Mouse (Mus musculus): ENCODE results near the gene Mat2a. TPM values are rescaled to one million over a fixed set of nuclear protein-coding genes. Genes with fewer than 3 reads are reported as not detected.

Mat2a gene
- 503 and 527 TPM in 2 replicates for polyA plus RNA-seq (2014; fragmentation: Nextera tagmentation; extraction: Ambion mirVana)

GRCm38 (mm10) chr6:72439355-72440185 is at the start of gene Mat2a:
Gene Mat2a (minus strand): TSS chr6:72439558.
- DNase-seq (ENCODE audit: low spot score) (peak; percentile 93), ATAC-seq (replicated peaks; ENCODE audit: insufficient number of reproducible peaks, low FRiP score, low TSS enrichment, low read depth) (peak; percentile 89)
- H3K4me2 ChIP-seq (ENCODE audit: low read depth, low read length), result peak within 1 kb of the TSS; percentile 72
- no peaks in the 10 kb centered on the region for H3K9me3 ChIP-seq (replicated peaks; ENCODE audit: control insufficient read depth, low read length)
- H3K27me3 ChIP-seq (ENCODE audit: control insufficient read depth, insufficient read depth, low read length), result no peaks in the 10 kb centered on the region
- WGBS, result under 1% methylated on average over 74 of the region's 77 CpGs
- peak within 1 kb of the TSS; percentile 99 for H3K4me3 ChIP-seq (ENCODE audit: low read depth, low read length)
- peak within 1 kb of the TSS; percentile 100 for H3K27ac ChIP-seq (replicated peaks; ENCODE audit: low read depth, low read length)
- 0 out of 2 replicates have a peak, but pooled peaks cover 2% of the 10 kb centered on the region for H3K4me1 ChIP-seq (ENCODE audit: control insufficient read depth, insufficient read depth, low read length)
- H3K36me3 ChIP-seq (replicated peaks; ENCODE audit: control insufficient read depth, insufficient read depth, low read depth, low read length), result peaks cover 12% of the 10 kb centered on the region; the same call in 1 of the 2 replicates
- H3K9ac ChIP-seq (replicated peaks; ENCODE audit: low read length), result peak within 1 kb of the TSS; percentile 100

GRCm38 (mm10) chr6:72488850-72489249 is 49.5 kb upstream of the Mat2a start:
- H3K9ac ChIP-seq (replicated peaks; ENCODE audit: low read length), result no peak overlapping the region
- no peaks in the 10 kb centered on the region for H3K9me3 ChIP-seq (replicated peaks; ENCODE audit: control insufficient read depth, low read length)
- H3K4me1 ChIP-seq (ENCODE audit: control insufficient read depth, insufficient read depth, low read length), result no peaks in the 10 kb centered on the region; the same call in 1 of the 2 replicates
- ATAC-seq (replicated peaks; ENCODE audit: insufficient number of reproducible peaks, low FRiP score, low TSS enrichment, low read depth), result no peak
- no peak overlapping the region for H3K27ac ChIP-seq (replicated peaks; ENCODE audit: low read depth, low read length)
- no peaks in the 10 kb centered on the region for H3K36me3 ChIP-seq (replicated peaks; ENCODE audit: control insufficient read depth, insufficient read depth, low read depth, low read length)
- no peaks in the 10 kb centered on the region for H3K27me3 ChIP-seq (ENCODE audit: control insufficient read depth, insufficient read depth, low read length)
- H3K4me2 ChIP-seq (ENCODE audit: low read depth, low read length), result no peak overlapping the region
- 56% methylated on average over 3 of the region's 3 CpGs for WGBS
- DNase-seq (ENCODE audit: low spot score), result no peak
- no peak overlapping the region for H3K4me3 ChIP-seq (ENCODE audit: low read depth, low read length)

- H3K4me1 ChIP-seq (ENCODE audit: control insufficient read depth, insufficient read depth, low read length), result no peaks in the 10 kb centered on the region
- no peaks in the 10 kb centered on the region for H3K9me3 ChIP-seq (replicated peaks; ENCODE audit: control insufficient read depth, low read length)
- 74% methylated on average over 3 of the region's 3 CpGs for WGBS
- no peak for ATAC-seq (replicated peaks; ENCODE audit: insufficient number of reproducible peaks, low FRiP score, low TSS enrichment, low read depth)
- no peak overlapping the region for H3K27ac ChIP-seq (replicated peaks; ENCODE audit: low read depth, low read length)
- H3K9ac ChIP-seq (replicated peaks; ENCODE audit: low read length), result no peak overlapping the region
- no peaks in the 10 kb centered on the region for H3K36me3 ChIP-seq (replicated peaks; ENCODE audit: control insufficient read depth, insufficient read depth, low read depth, low read length)
- no peak for DNase-seq (ENCODE audit: low spot score)
- no peak overlapping the region for H3K4me3 ChIP-seq (ENCODE audit: low read depth, low read length)
- no peak overlapping the region for H3K4me2 ChIP-seq (ENCODE audit: low read depth, low read length)
- no peaks in the 10 kb centered on the region for H3K27me3 ChIP-seq (ENCODE audit: control insufficient read depth, insufficient read depth, low read length)
Observed at GRCm38 (mm10) chr6:72487282-72487681, 47.9 kb upstream of the Mat2a start.

- Histone ChIP-seq H3K4me2 (ENCODE audit: low read depth, low read length) (no peak overlapping the region), H3K4me1 (ENCODE audit: control insufficient read depth, insufficient read depth, low read length) (no peaks in the 10 kb centered on the region), H3K9me3 (replicated peaks; ENCODE audit: control insufficient read depth, low read length) (no peaks in the 10 kb centered on the region), H3K4me3 (ENCODE audit: low read depth, low read length) (no peak overlapping the region), H3K27me3 (ENCODE audit: control insufficient read depth, insufficient read depth, low read length) (no peaks in the 10 kb centered on the region), H3K27ac (replicated peaks; ENCODE audit: low read depth, low read length) (no peak overlapping the region), H3K36me3 (replicated peaks; ENCODE audit: control insufficient read depth, insufficient read depth, low read depth, low read length) (no peaks in the 10 kb centered on the region), H3K9ac (replicated peaks; ENCODE audit: low read length) (no peak overlapping the region)
- DNase-seq (ENCODE audit: low spot score), result no peak
- WGBS, result 91% methylated on average over 6 of the region's 6 CpGs
- no peak for ATAC-seq (replicated peaks; ENCODE audit: insufficient number of reproducible peaks, low FRiP score, low TSS enrichment, low read depth)
Observed at GRCm38 (mm10) chr6:72486307-72486706, 46.9 kb upstream of the Mat2a start.

GRCm38 (mm10) chr6:72484887-72485286 is 45.5 kb upstream of the Mat2a start:
- DNase-seq (ENCODE audit: low spot score), result no peak
- Histone ChIP-seq H3K4me2 (ENCODE audit: low read depth, low read length) (no peak overlapping the region), H3K4me1 (ENCODE audit: control insufficient read depth, insufficient read depth, low read length) (no peaks in the 10 kb centered on the region), H3K27ac (replicated peaks; ENCODE audit: low read depth, low read length) (no peak overlapping the region), H3K4me3 (ENCODE audit: low read depth, low read length) (no peak overlapping the region), H3K9ac (replicated peaks; ENCODE audit: low read length) (no peak overlapping the region), H3K36me3 (replicated peaks; ENCODE audit: control insufficient read depth, insufficient read depth, low read depth, low read length) (no peaks in the 10 kb centered on the region), H3K9me3 (replicated peaks; ENCODE audit: control insufficient read depth, low read length) (no peaks in the 10 kb centered on the region; the same call in 1 of the 2 replicates), H3K27me3 (ENCODE audit: control insufficient read depth, insufficient read depth, low read length) (no peaks in the 10 kb centered on the region)
- no peak for ATAC-seq (replicated peaks; ENCODE audit: insufficient number of reproducible peaks, low FRiP score, low TSS enrichment, low read depth)
- WGBS, result 67% methylated on average over 4 of the region's 4 CpGs

- no peaks in the 10 kb centered on the region for H3K27me3 ChIP-seq (ENCODE audit: control insufficient read depth, insufficient read depth, low read length)
Observed at GRCm38 (mm10) chr6:72482156-72482555, 42.8 kb upstream of the Mat2a start.

GRCm38 (mm10) chr6:72480422-72480702 is 41.0 kb upstream of the Mat2a start:
- H3K9me3 ChIP-seq (replicated peaks; ENCODE audit: control insufficient read depth, low read length), result no peaks in the 10 kb centered on the region; the same call in 1 of the 2 replicates

More at GRCm38 (mm10) chr6:72482156-72482555, 42.8 kb upstream of the Mat2a start:
- no peak overlapping the region for H3K27ac ChIP-seq (replicated peaks; ENCODE audit: low read depth, low read length)
- no peak overlapping the region for H3K9ac ChIP-seq (replicated peaks; ENCODE audit: low read length)
- DNase-seq (ENCODE audit: low spot score), result no peak
- 70% methylated on average over 2 of the region's 2 CpGs for WGBS
- H3K36me3 ChIP-seq (replicated peaks; ENCODE audit: control insufficient read depth, insufficient read depth, low read depth, low read length), result no peaks in the 10 kb centered on the region
- ATAC-seq (replicated peaks; ENCODE audit: insufficient number of reproducible peaks, low FRiP score, low TSS enrichment, low read depth), result no peak
- H3K4me1 ChIP-seq (ENCODE audit: control insufficient read depth, insufficient read depth, low read length), result no peaks in the 10 kb centered on the region
- H3K9me3 ChIP-seq (replicated peaks; ENCODE audit: control insufficient read depth, low read length), result no peaks in the 10 kb centered on the region; the same call in 1 of the 2 replicates
- no peak overlapping the region for H3K4me2 ChIP-seq (ENCODE audit: low read depth, low read length)
- no peak overlapping the region for H3K4me3 ChIP-seq (ENCODE audit: low read depth, low read length)

GRCm38 (mm10) chr6:72479645-72480421 is 40.5 kb upstream of the Mat2a start:
- Histone ChIP-seq H3K4me3 (ENCODE audit: low read depth, low read length) (no peak overlapping the region), H3K4me1 (ENCODE audit: control insufficient read depth, insufficient read depth, low read length) (no peaks in the 10 kb centered on the region), H3K36me3 (replicated peaks; ENCODE audit: control insufficient read depth, insufficient read depth, low read depth, low read length) (no peaks in the 10 kb centered on the region), H3K9ac (replicated peaks; ENCODE audit: low read length) (no peak overlapping the region), H3K27me3 (ENCODE audit: control insufficient read depth, insufficient read depth, low read length) (no peaks in the 10 kb centered on the region), H3K27ac (replicated peaks; ENCODE audit: low read depth, low read length) (no peak overlapping the region), H3K9me3 (replicated peaks; ENCODE audit: control insufficient read depth, low read length) (no peaks in the 10 kb centered on the region; the same call in 1 of the 2 replicates), H3K4me2 (ENCODE audit: low read depth, low read length) (no peak overlapping the region)
- DNase-seq (ENCODE audit: low spot score) (no peak), ATAC-seq (replicated peaks; ENCODE audit: insufficient number of reproducible peaks, low FRiP score, low TSS enrichment, low read depth) (no peak)
- whole genome bisulfite sequencing, result 89% methylated on average over 12 of the region's 12 CpGs

More at GRCm38 (mm10) chr6:72480422-72480702, 41.0 kb upstream of the Mat2a start:
- Histone ChIP-seq H3K4me1 (ENCODE audit: control insufficient read depth, insufficient read depth, low read length) (no peaks in the 10 kb centered on the region), H3K9ac (replicated peaks; ENCODE audit: low read length) (no peak overlapping the region), H3K4me2 (ENCODE audit: low read depth, low read length) (no peak overlapping the region), H3K36me3 (replicated peaks; ENCODE audit: control insufficient read depth, insufficient read depth, low read depth, low read length) (no peaks in the 10 kb centered on the region), H3K27ac (replicated peaks; ENCODE audit: low read depth, low read length) (no peak overlapping the region), H3K4me3 (ENCODE audit: low read depth, low read length) (no peak overlapping the region), H3K27me3 (ENCODE audit: control insufficient read depth, insufficient read depth, low read length) (no peaks in the 10 kb centered on the region)
- DNase-seq (ENCODE audit: low spot score) (no peak), ATAC-seq (replicated peaks; ENCODE audit: insufficient number of reproducible peaks, low FRiP score, low TSS enrichment, low read depth) (no peak)
- WGBS, result 96% methylated on average over 2 of the region's 2 CpGs
